In genomic region chr19:58270778-58271177, GRCm38 (mm10) we compare ENCODE assay signal across 21 mouse cellular contexts.
DNase-seq lines count a peak whose midpoint lies in the region.
"Had no signal": no experiment of that assay in that cellular context is flagged by ENCODE, and none has a peak within 500 bp of the region (broad histone marks: within the 10 kb centered on the region; RNA-seq: fewer than 3 reads in every experiment).

No protein-coding gene starts in this region.

- peak; percentile 43 to 72 for DNase-seq in layer of hippocampus, adult 18-20 months (ENCODE audit: low spot score in 2 of 2)
- no peak for DNase-seq in layer of hippocampus, postnatal 25 days (ENCODE audit: extremely low spot score in 1 of 2, low spot score in 1 of 2)
- peak; percentile 41 to 75 for DNase-seq in left cerebral cortex, postnatal 25 days (ENCODE audit: low spot score in 2 of 2)
- no peak for DNase-seq in left cerebral cortex, postnatal 4 days
- DNase-seq in brain, adult 2 months (ENCODE audit: low read depth, low spot score): peak; percentile 59
- DNase-seq in right cerebral cortex, postnatal 25 days: peak; percentile 32
- DNase-seq in testis, postnatal 10 days (ENCODE audit: low spot score): no peak
- DNase-seq: adrenal gland, postnatal 10 days; cerebellum, adult 11-12 months; cerebellum, adult 9-11 months; embryo, embryonic 11 days; gastrocnemius, postnatal 14 days; kidney, adult 18-20 months; kidney, postnatal 4 days; liver, embryonic 13.5 days; lung, adult 18-20 months; lung, postnatal 4 days; midbrain, embryonic 14.5 days; spleen, adult 18-20 months; thymus, adult 2 months; thymus, postnatal 36 days had no signal

- intact Hi-C loops in left cerebral cortex, postnatal 25 days (cut with DNase I): no loop called here
- intact Hi-C loops in left cerebral cortex, postnatal 4 days (cut with DNase I): no loop called here

Comparison
In these comparisons a context has a peak if more than half of its experiments do, and no peak if none do; other contexts are left out.
1. DNase-seq: peak in layer of hippocampus, adult 18-20 months (2 of 2), left cerebral cortex, postnatal 25 days (2 of 2), brain, adult 2 months (single experiment) and right cerebral cortex, postnatal 25 days (single experiment); none in layer of hippocampus, postnatal 25 days (0 of 2), left cerebral cortex, postnatal 4 days (single experiment) and testis, postnatal 10 days (single experiment).